Mouse (Mus musculus) CH12.LX (cell line): ENCODE results near the gene Ubash3b.

Experiments
- CTCF ChIP-seq, 2 experiments: IDR thresholded peaks in 1 of 2; conservative IDR thresholded peaks in 1 of 2; 2 replicates each; pipeline ENCODE4 v1.5.1; 2011 to 2012; ENCODE audit warnings: low read depth in 2 of 2, low read length in 2 of 2, improper control_type of control experiment in 1 of 2, inconsistent platforms in 1 of 2, mild to moderate bottlenecking in 1 of 2, moderate library complexity in 1 of 2
- EP300 ChIP-seq: IDR thresholded peaks from 2 replicates; pipeline ENCODE4 v1.6.1; 2011; ENCODE audit warnings: low read length, improper control_type of control experiment
- KAT2A ChIP-seq: IDR thresholded peaks from 2 replicates; pipeline ENCODE4 v1.6.1; 2012; ENCODE audit warnings: low read length, improper control_type of control experiment, inconsistent platforms; ENCODE audit not compliant: insufficient replicate concordance
- MAFK ChIP-seq: IDR thresholded peaks from 2 replicates; pipeline ENCODE4 v1.6.1; 2011; ENCODE audit warnings: low read length, improper control_type of control experiment; ENCODE audit not compliant: insufficient replicate concordance
- MAZ ChIP-seq: IDR thresholded peaks from 2 replicates; pipeline ENCODE4 v1.6.1; 2012; ENCODE audit warnings: low read depth, mild to moderate bottlenecking, inconsistent platforms, low read length, improper control_type of control experiment, moderate library complexity
- MXI1 ChIP-seq: IDR thresholded peaks from 2 replicates; pipeline ENCODE4 v1.6.1; 2011; ENCODE audit warnings: mild to moderate bottlenecking, low read depth, low read length, improper control_type of control experiment
- POLR2A ChIP-seq: IDR thresholded peaks from 2 replicates; pipeline ENCODE4 v1.6.1; 2011; ENCODE audit warnings: low read depth, mild to moderate bottlenecking, improper control_type of control experiment, low read length
- RAD21 ChIP-seq: IDR thresholded peaks from 2 replicates; pipeline ENCODE4 v1.6.1; 2011; ENCODE audit warnings: low read depth, mild to moderate bottlenecking, low read length, improper control_type of control experiment, moderate library complexity
- SIN3A ChIP-seq: IDR thresholded peaks from 2 replicates; pipeline ENCODE4 v1.6.1; 2012; ENCODE audit warnings: low read length, improper control_type of control experiment, inconsistent platforms
- SMC3 ChIP-seq: IDR thresholded peaks from 2 replicates; pipeline ENCODE4 v1.6.1; 2011; ENCODE audit warnings: low read depth, low read length, improper control_type of control experiment
- USF2 ChIP-seq: conservative IDR thresholded peaks from 2 replicates; pipeline ENCODE4 v1.6.1; 2011; ENCODE audit warnings: low read depth, low read length, improper control_type of control experiment

GRCm38 (mm10) chr9:41060617-41061016, 100.9 kb downstream of the Ubash3b start:
- TF ChIP-seq MAFK (no peak), CTCF (conservative IDR thresholded peaks at IDR 0.05 in 1 of 2, IDR thresholded peaks at IDR 0.05 in 1 of 2; ENCODE audit: low read depth in 2 of 2, low read length in 2 of 2) (no peak), MXI1 (no peak), EP300 (no peak), POLR2A (no peak), MAZ (no peak), RAD21 (no peak), KAT2A (no peak), SIN3A (no peak), USF2 (no peak), SMC3 (no peak)
